Mouse (Mus musculus): ENCODE measurements around the gene Emilin2. TPM values are rescaled to one million over a fixed set of nuclear protein-coding genes. Genes with fewer than 3 reads are reported as not detected.
A peak's percentile ranks its signal among the peaks of the same experiment; 100 is the strongest.

Gene Emilin2
- polyA plus RNA-seq, 1 experiment, result 32.0 TPM

DNA sequence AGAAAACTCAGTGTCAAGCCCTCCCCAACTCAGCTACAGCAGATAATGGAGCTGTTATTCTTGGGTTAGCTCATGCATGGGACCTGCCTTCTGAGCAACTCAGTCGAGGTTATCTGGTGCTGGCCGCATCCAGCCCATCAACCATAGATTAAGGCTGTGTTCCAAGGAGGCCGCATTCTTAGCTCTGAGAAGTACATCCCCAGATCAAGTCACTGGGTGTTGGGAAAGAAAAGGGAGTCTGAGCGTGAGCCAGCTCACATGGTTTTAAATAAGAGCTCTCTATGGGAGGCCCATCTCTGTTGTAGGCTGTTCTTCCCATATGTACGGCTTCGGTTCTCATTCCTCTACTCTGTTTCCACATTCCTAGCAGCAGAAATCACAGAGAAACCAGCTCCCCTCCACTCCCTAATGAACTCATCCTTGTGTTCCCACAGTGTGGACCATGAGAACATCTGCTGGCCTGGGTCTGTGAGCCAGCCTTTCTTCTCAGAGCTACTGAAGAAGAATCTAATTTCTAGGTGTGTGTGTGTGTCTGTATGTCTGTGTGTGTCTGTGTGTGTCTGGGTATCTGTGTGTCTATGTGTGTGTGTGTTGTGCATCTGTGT is 22.1 kb downstream of the Emilin2 start:
- Histone ChIP-seq H3K4me1 (ENCODE audit: control insufficient read depth) (peaks cover 100% of the 10 kb centered on the region), H3K36me3 (ENCODE audit: control insufficient read depth) (peaks cover 43% of the 10 kb centered on the region), H3K27me3 (ENCODE audit: control insufficient read depth) (no peaks in the 10 kb centered on the region), H3K4me3 (replicated peaks) (peak overlapping the region; percentile 14), H3K9me3 (ENCODE audit: control insufficient read depth, low read length) (no peaks in the 10 kb centered on the region)
- TF ChIP-seq TAL1 (IDR thresholded peaks at IDR 0.05; ENCODE audit: low read length) (no peak), GATA1 (IDR thresholded peaks at IDR 0.05; ENCODE audit: low read length) (0 out of 2 replicates have a peak, but pooled peaks have one; percentile 19)

DNA sequence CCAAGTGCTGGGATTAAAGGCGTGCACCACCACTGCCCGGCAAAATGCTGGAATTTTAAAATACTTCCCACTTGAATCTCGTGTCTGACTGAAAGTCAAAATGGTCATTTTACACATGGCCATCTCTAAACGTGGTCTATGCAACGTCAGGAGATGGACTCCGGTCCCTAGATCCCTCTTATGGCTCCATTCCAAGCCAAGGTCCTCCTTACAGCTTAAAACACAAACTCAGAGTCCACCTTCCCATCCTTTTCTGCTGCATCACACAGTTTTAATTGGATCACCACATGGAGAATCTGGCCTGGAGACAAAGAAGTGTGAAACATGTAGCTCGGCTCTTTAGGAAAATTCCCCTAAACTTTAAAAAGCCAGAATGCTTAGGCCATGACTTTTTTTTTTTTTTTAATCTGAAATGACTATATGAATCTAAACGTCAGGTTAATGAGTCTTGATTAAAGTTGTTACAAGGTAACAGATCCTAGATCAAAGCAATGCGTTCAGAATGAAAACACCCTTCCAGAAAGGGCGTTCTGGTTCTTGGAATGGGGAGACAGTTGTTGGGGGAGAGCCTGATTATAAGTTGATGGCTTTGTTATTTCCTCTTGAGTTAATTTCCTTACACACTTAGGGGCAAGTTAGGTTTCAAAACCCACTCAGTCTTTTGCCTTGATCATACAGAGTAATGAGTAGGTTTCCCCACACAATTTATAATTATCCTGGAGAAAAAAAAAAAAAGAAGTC is 22.8 kb downstream of the Emilin2 start:
- H3K36me3 ChIP-seq (ENCODE audit: control insufficient read depth), result peaks cover 37% of the 10 kb centered on the region
- TF ChIP-seq GATA1 (IDR thresholded peaks at IDR 0.05; ENCODE audit: low read length) (no peak), TAL1 (IDR thresholded peaks at IDR 0.05; ENCODE audit: low read length) (no peak)
- no peaks in the 10 kb centered on the region for H3K9me3 ChIP-seq (ENCODE audit: control insufficient read depth, low read length)
- H3K4me1 ChIP-seq (ENCODE audit: control insufficient read depth), result peaks cover 100% of the 10 kb centered on the region
- no peaks in the 10 kb centered on the region for H3K27me3 ChIP-seq (ENCODE audit: control insufficient read depth)
- no peak overlapping the region for H3K4me3 ChIP-seq (replicated peaks)

DNA sequence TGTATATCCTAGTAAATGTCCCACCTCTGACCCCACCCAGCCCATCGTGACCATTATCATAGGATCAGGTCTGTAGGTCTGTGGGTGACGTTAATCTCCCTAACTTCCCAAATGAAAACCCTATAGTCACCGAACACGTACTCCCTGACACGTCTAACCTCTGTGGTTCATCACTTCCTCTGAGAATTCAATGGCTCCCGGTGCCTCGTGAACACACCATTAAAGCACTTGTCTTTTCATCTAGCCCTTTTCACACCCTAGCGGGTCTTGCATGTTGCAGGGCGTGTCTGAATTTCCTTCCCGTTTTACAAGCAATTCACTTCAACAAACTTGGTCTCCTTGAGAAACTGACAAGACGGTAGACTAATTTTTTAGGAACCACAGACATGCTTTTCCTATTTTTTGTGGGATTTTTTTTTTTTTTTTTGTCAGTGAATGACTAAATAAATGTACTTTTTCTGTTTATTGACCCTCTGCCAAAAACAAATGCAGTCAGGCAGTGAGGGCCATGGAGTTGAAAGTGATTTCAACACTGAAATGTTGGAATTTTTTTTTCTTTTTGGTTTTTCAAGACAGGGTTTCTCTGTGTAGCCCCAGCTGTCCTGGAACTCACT is 23.5 kb downstream of the Emilin2 start:
- H3K36me3 ChIP-seq (ENCODE audit: control insufficient read depth), result peaks cover 38% of the 10 kb centered on the region
- TF ChIP-seq GATA1 (IDR thresholded peaks at IDR 0.05; ENCODE audit: low read length), result no peak
- no peak for TF ChIP-seq TAL1 (IDR thresholded peaks at IDR 0.05; ENCODE audit: low read length)
- H3K4me1 ChIP-seq (ENCODE audit: control insufficient read depth), result peaks cover 100% of the 10 kb centered on the region

DNA sequence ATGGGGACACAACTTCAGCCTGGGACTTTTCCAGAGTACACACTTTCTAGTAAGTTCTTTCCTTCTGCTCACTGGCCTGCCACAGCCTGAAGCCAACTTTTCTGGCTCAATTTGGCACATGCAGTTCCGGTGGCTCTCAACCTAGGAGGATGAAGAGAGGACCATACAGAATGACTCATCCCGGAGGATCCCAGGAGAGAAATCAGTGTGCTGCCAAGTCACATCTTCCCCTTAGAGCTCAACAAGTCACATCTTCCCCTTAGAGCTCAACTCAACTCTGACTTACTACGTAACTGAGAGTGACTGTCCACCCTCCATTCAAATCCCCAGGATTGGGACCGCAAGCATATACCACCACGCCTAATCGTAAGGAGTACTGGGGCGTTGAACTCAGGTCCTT is 24.2 kb downstream of the Emilin2 start:
- H3K27me3 ChIP-seq (ENCODE audit: control insufficient read depth), result no peaks in the 10 kb centered on the region
- H3K4me3 ChIP-seq (replicated peaks), result no peak overlapping the region
- H3K4me1 ChIP-seq (ENCODE audit: control insufficient read depth), result peaks cover 99% of the 10 kb centered on the region
- H3K9me3 ChIP-seq (ENCODE audit: control insufficient read depth, low read length), result no peaks in the 10 kb centered on the region
- H3K36me3 ChIP-seq (ENCODE audit: control insufficient read depth), result peaks cover 35% of the 10 kb centered on the region
- TF ChIP-seq TAL1 (IDR thresholded peaks at IDR 0.05; ENCODE audit: low read length) (no peak), GATA1 (IDR thresholded peaks at IDR 0.05; ENCODE audit: low read length) (no peak)

More for the DNA sequence above, 23.5 kb downstream of the Emilin2 start:
- H3K4me3 ChIP-seq (replicated peaks), result no peak overlapping the region
- H3K9me3 ChIP-seq (ENCODE audit: control insufficient read depth, low read length), result no peaks in the 10 kb centered on the region
- no peaks in the 10 kb centered on the region for H3K27me3 ChIP-seq (ENCODE audit: control insufficient read depth)

DNA sequence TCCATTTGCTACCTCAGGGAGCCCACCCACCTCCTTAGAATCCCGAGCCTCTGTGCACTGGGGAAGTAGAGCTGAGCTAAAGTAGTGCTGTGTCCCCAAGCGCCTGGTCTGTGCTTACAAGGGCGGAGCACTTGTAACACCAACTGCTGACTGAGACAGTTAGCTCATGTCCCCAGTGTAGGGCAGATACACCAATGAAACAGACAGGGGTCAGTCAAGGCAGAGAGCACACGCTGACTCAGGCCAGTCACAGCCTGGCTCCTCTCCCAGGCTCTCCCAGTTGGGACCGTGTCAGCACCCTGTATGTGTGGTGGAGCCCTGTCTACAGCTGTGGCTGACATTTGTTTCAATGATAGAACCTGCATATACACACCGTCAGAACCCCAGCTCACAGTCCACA is 25.8 kb downstream of the Emilin2 start:
- H3K4me1 ChIP-seq (ENCODE audit: control insufficient read depth), result peaks cover 94% of the 10 kb centered on the region
- no peak for TF ChIP-seq GATA1 (IDR thresholded peaks at IDR 0.05; ENCODE audit: low read length)
- no peak for TF ChIP-seq TAL1 (IDR thresholded peaks at IDR 0.05; ENCODE audit: low read length)
- H3K4me3 ChIP-seq (replicated peaks), result no peak overlapping the region
- peaks cover 31% of the 10 kb centered on the region for H3K36me3 ChIP-seq (ENCODE audit: control insufficient read depth)
- H3K9me3 ChIP-seq (ENCODE audit: control insufficient read depth, low read length), result no peaks in the 10 kb centered on the region
- no peaks in the 10 kb centered on the region for H3K27me3 ChIP-seq (ENCODE audit: control insufficient read depth)

DNA sequence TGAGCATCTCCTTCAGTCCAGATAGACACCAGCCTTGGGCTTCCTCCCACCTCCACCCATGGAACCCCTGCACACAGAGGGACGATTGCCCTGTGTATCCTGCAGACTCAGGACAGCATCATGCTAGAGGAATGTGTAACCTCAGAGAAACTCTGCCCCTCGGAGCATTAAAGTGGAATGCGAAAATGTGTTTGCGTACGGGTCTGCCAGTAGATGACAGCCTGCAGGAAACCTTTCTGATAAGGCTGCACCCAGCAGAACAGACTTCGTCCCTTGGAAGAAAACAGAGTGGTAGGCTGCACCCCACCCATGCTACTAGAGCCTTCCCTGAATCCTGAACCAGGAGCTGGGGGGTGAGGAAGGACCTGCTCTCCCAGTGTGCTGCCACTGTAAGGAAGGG is 26.9 kb downstream of the Emilin2 start:
- Histone ChIP-seq H3K9me3 (ENCODE audit: control insufficient read depth, low read length) (no peaks in the 10 kb centered on the region), H3K27me3 (ENCODE audit: control insufficient read depth) (no peaks in the 10 kb centered on the region), H3K4me3 (replicated peaks) (peak overlapping the region; percentile 18), H3K36me3 (ENCODE audit: control insufficient read depth) (peaks cover 31% of the 10 kb centered on the region), H3K4me1 (ENCODE audit: control insufficient read depth) (peaks cover 94% of the 10 kb centered on the region)
- TF ChIP-seq TAL1 (IDR thresholded peaks at IDR 0.05; ENCODE audit: low read length), result no peak
- no peak for TF ChIP-seq GATA1 (IDR thresholded peaks at IDR 0.05; ENCODE audit: low read length)

DNA sequence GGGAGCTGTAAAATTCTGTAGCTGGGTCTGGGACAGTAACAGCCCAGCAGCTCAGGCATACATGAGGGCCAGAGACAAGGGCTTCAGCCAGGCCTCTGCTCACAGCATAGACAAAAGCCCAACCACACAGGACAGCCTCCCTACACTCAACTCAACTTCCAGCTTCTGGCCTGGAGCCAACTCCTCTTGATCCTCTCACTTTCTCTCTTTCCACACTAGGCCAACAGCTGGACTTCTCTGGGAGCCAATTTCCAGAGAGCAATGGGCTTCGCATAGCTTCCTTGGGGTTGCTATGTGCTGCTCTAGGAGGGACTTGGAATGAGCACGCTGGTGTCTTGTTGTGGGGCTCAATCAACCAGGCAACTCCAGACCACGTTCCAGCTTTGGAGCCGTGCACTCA is 28.5 kb downstream of the Emilin2 start:
- no peak overlapping the region for H3K4me3 ChIP-seq (replicated peaks)
- no peak for TF ChIP-seq TAL1 (IDR thresholded peaks at IDR 0.05; ENCODE audit: low read length)
- TF ChIP-seq GATA1 (IDR thresholded peaks at IDR 0.05; ENCODE audit: low read length), result no peak
- H3K9me3 ChIP-seq (ENCODE audit: control insufficient read depth, low read length), result no peaks in the 10 kb centered on the region
- H3K4me1 ChIP-seq (ENCODE audit: control insufficient read depth), result peaks cover 90% of the 10 kb centered on the region
- H3K36me3 ChIP-seq (ENCODE audit: control insufficient read depth), result peaks cover 38% of the 10 kb centered on the region
- no peaks in the 10 kb centered on the region for H3K27me3 ChIP-seq (ENCODE audit: control insufficient read depth)

DNA sequence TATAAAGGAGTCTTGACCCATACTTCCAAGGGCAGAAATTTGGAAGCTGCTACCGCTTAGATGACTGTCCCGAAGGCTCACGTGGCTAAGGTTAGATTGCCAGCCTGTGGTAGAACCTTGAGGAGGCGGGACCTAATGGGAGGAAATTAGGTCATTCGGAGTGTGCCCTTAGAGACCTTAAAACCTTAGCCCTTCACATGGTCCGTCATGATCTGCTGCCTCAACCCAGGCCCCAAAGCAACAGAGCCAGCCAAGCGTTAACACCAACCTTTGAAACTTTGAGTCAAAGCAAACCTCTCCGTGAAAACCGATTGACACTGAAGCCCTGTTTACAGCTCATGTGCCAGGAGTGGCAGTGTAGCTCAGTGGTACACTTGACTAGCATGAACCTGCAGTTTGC is 29.1 kb downstream of the Emilin2 start:
- TF ChIP-seq GATA1 (IDR thresholded peaks at IDR 0.05; ENCODE audit: low read length) (no peak), TAL1 (IDR thresholded peaks at IDR 0.05; ENCODE audit: low read length) (no peak)
- H3K36me3 ChIP-seq (ENCODE audit: control insufficient read depth), result peaks cover 37% of the 10 kb centered on the region
- peaks cover 89% of the 10 kb centered on the region for H3K4me1 ChIP-seq (ENCODE audit: control insufficient read depth)
- no peaks in the 10 kb centered on the region for H3K27me3 ChIP-seq (ENCODE audit: control insufficient read depth)
- no peaks in the 10 kb centered on the region for H3K9me3 ChIP-seq (ENCODE audit: control insufficient read depth, low read length)
- no peak overlapping the region for H3K4me3 ChIP-seq (replicated peaks)
